Mouse (Mus musculus) olfactory bulb, adult 2 months (tissue): ENCODE data around the gene Samsn1.

Source experiments
- CTCF ChIP-seq: fragments of 200-500 bp; IDR thresholded peaks from 2 replicates; pipeline ENCODE4 v1.5.1; 2012; ENCODE audit warnings: low read depth, mild to moderate bottlenecking, low read length, moderate library complexity; ENCODE audit not compliant: insufficient read depth
- POLR2A ChIP-seq: fragments of 200-500 bp; IDR thresholded peaks from 2 replicates; pipeline ENCODE4 v1.6.1; 2012; ENCODE audit warnings: mild to moderate bottlenecking, low read depth, low read length, moderate library complexity; ENCODE audit not compliant: insufficient read depth

GRCm38 (mm10) chr16:75843653-75844062 lies 178.4 kb downstream of the Samsn1 start:
- no peak for TF ChIP-seq POLR2A
- no peak for TF ChIP-seq CTCF
